Comparison of ENCODE assay signal across 11 mouse cellular contexts in the genomic region with DNA sequence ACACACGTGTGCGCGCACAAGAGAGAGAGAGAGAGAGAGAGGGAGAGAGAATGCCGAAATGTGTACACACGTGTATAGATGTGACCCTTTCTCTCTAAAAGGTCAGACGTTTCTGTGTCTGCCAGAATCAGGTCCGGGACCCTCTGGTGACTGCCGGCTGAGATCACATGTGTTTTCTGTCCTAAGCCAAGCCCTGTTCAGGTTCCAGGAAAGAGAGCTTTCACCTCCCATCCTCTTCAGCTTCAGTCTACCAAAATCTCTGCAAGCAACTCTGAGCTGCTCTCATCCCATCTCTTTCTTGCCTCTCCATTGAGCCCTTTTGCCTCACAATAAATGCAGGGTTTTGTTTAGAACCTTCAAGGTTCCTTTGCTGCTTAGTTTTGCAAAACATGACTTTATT. TPM values are rescaled to one million over a fixed set of nuclear protein-coding genes. Genes with fewer than 3 reads are reported as not detected.
DNase-seq lines count a peak whose midpoint lies in the region; ATAC-seq and TF ChIP-seq lines count a peak whose summit lies in the region.
"Had no signal": no experiment of that assay in that cellular context is flagged by ENCODE, and none has a peak within 500 bp of the region (broad histone marks: within the 10 kb centered on the region; RNA-seq: fewer than 3 reads in every experiment).

No protein-coding gene starts in this region.

- DNase-seq in heart, postnatal 10 days = no peak
- no peak for DNase-seq in spleen, postnatal 4 days (ENCODE audit: low spot score in 2 of 2)
- DNase-seq in urinary bladder, postnatal 36 days (ENCODE audit: low spot score in 2 of 2) = no peak

- TF ChIP-seq EP300 in ES-Bruce4 (IDR thresholded peaks at IDR 0.05; ENCODE audit: insufficient read depth, low read depth, low read length) = no peak

- ATAC-seq in heart, embryonic 16.5 days (replicated peaks; ENCODE audit: extremely low read depth, insufficient read depth, low FRiP score) = no peak
- ATAC-seq in forebrain, embryonic 12.5 days (ENCODE audit: low FRiP score) = no peak
- ATAC-seq in limb, embryonic 15.5 days (ENCODE audit: insufficient number of reproducible peaks, low FRiP score, low TSS enrichment, low read depth) = no peak
- no peak for ATAC-seq in cerebellum, adult (ENCODE audit: insufficient number of reproducible peaks, low FRiP score, low TSS enrichment)
- ATAC-seq: liver, embryonic 12.5 days had no signal

- intact Hi-C loops in heart, postnatal 10 days (cut with DNase I) = loop anchor here (2.0 to 10.0 kb wide), 3 partner anchors 262 to 439 kb away; partner anchors contain the start of gene Cfap20

- no peak for TF ChIP-seq CTCF in ES-Bruce4 (IDR thresholded peaks at IDR 0.05; ENCODE audit: low read depth, low read length)

- WGBS in heart, embryonic 16.5 days = 61% methylated on average over 8 of the region's 8 CpGs
- WGBS in forebrain, embryonic 12.5 days = 50% methylated on average over 5 of the region's 8 CpGs
- WGBS in limb, embryonic 15.5 days = 63% methylated on average over 8 of the region's 8 CpGs

- no peaks in the 10 kb centered on the region for H3K9me3 ChIP-seq in heart, embryonic 16.5 days (replicated peaks; ENCODE audit: control insufficient read depth, low read length)
- no peaks in the 10 kb centered on the region for H3K9me3 ChIP-seq in ES-Bruce4 (replicated peaks; ENCODE audit: control insufficient read depth, insufficient read depth, low read length, poor library complexity, severe bottlenecking)
- H3K9me3 ChIP-seq in forebrain, embryonic 12.5 days = no peaks in the 10 kb centered on the region
- no peaks in the 10 kb centered on the region for H3K9me3 ChIP-seq in limb, embryonic 15.5 days
- H3K9me3 ChIP-seq: liver, embryonic 12.5 days had no signal

- H3K9ac ChIP-seq in heart, embryonic 16.5 days (ENCODE audit: low read length) = no peak overlapping the region
- no peak overlapping the region for H3K9ac ChIP-seq in ES-Bruce4 (ENCODE audit: low read depth, poor library complexity, severe bottlenecking)
- H3K9ac ChIP-seq in forebrain, embryonic 12.5 days = peak overlapping the region; percentile 30
- H3K9ac ChIP-seq in limb, embryonic 15.5 days = no peak overlapping the region
- H3K9ac ChIP-seq: liver, embryonic 12.5 days had no signal

- no peak for TF ChIP-seq POLR2A in ES-Bruce4 (IDR thresholded peaks at IDR 0.05; ENCODE audit: insufficient read depth, low read length)

- H3K36me3 ChIP-seq in heart, embryonic 16.5 days (ENCODE audit: control insufficient read depth, insufficient read depth) = no peaks in the 10 kb centered on the region
- H3K36me3 ChIP-seq in ES-Bruce4 (ENCODE audit: control insufficient read depth, insufficient read depth, low read length, poor library complexity, severe bottlenecking) = no peaks in the 10 kb centered on the region
- no peaks in the 10 kb centered on the region for H3K36me3 ChIP-seq in forebrain, embryonic 12.5 days (replicated peaks)
- no peaks in the 10 kb centered on the region for H3K36me3 ChIP-seq in limb, embryonic 15.5 days
- H3K36me3 ChIP-seq: liver, embryonic 12.5 days had no signal

- H3K27me3 ChIP-seq in heart, embryonic 16.5 days (ENCODE audit: control insufficient read depth, insufficient read depth, low read length) = peaks cover 3% of the 10 kb centered on the region; the same call in 1 of the 2 replicates
- H3K27me3 ChIP-seq in ES-Bruce4 (ENCODE audit: control insufficient read depth, insufficient read depth, low read length, poor library complexity, severe bottlenecking) = no peaks in the 10 kb centered on the region
- peaks cover 53% of the 10 kb centered on the region for H3K27me3 ChIP-seq in forebrain, embryonic 12.5 days
- peaks cover 61% of the 10 kb centered on the region for H3K27me3 ChIP-seq in limb, embryonic 15.5 days

- H3K4me2 ChIP-seq in heart, embryonic 16.5 days (ENCODE audit: low read depth, low read length) = peak overlapping the region; percentile 39; the same call in 1 of the 2 replicates
- peak overlapping the region; percentile 20; the same call in 1 of the 2 replicates for H3K4me2 ChIP-seq in forebrain, embryonic 12.5 days
- peak overlapping the region; percentile 29; the same call in 1 of the 2 replicates for H3K4me2 ChIP-seq in limb, embryonic 15.5 days
- H3K4me2 ChIP-seq: liver, embryonic 12.5 days had no signal

- H3K27ac ChIP-seq in heart, embryonic 16.5 days (ENCODE audit: low read length) = no peak overlapping the region
- H3K27ac ChIP-seq in ES-Bruce4 (ENCODE audit: insufficient read depth, low read length) = 0 out of 2 replicates have a peak overlapping the region, but pooled peaks have one; percentile 3
- H3K27ac ChIP-seq in forebrain, embryonic 12.5 days = no peak overlapping the region
- no peak overlapping the region for H3K27ac ChIP-seq in limb, embryonic 15.5 days
- H3K27ac ChIP-seq: liver, embryonic 12.5 days had no signal

- H3K4me1 ChIP-seq in heart, embryonic 16.5 days (ENCODE audit: control insufficient read depth, insufficient read depth, low read length) = peaks cover 6% of the 10 kb centered on the region
- peaks cover 2% of the 10 kb centered on the region for H3K4me1 ChIP-seq in ES-Bruce4 (ENCODE audit: control insufficient read depth, insufficient read depth, low read length)
- peaks cover 32% of the 10 kb centered on the region for H3K4me1 ChIP-seq in forebrain, embryonic 12.5 days
- 0 out of 2 replicates have a peak, but pooled peaks cover 5% of the 10 kb centered on the region for H3K4me1 ChIP-seq in limb, embryonic 15.5 days
- H3K4me1 ChIP-seq: liver, embryonic 12.5 days had no signal

- H3K4me3 ChIP-seq in heart, embryonic 16.5 days (ENCODE audit: low read length) = no peak overlapping the region
- peak overlapping the region; percentile 35; the same call in 1 of the 2 replicates for H3K4me3 ChIP-seq in ES-Bruce4 (ENCODE audit: low read depth, low read length)
- no peak overlapping the region for H3K4me3 ChIP-seq in forebrain, embryonic 12.5 days (replicated peaks)
- no peak overlapping the region for H3K4me3 ChIP-seq in limb, embryonic 15.5 days
- H3K4me3 ChIP-seq: erythroblast, embryonic 14.5 days; liver, embryonic 12.5 days had no signal

RNA-seq across cellular contexts. Expression of gene Setd6, which starts 19.0 kb away (rescaled TPM):
- 16.5 and 17.3 TPM in 2 replicates for polyA plus RNA-seq in heart, embryonic 16.5 days (2015; fragmentation: Nextera tagmentation; extraction: Ambion mirVana)
- total RNA-seq in heart, postnatal 10 days (2021) = 10 to 100 TPM; 10.2 to 12.5 TPM
- 68.0 and 70.4 TPM in 2 replicates for polyA plus RNA-seq in ES-Bruce4 (2011; ENCODE audit: insufficient read depth, insufficient read length, low read depth, missing spikeins)
- polyA plus RNA-seq in forebrain, embryonic 12.5 days (2016; fragmentation: Nextera tagmentation; extraction: Ambion mirVana) = 26.2 and 33.0 TPM in 2 replicates
- polyA plus RNA-seq in limb, embryonic 15.5 days (2015; fragmentation: Nextera tagmentation; extraction: Ambion mirVana) = 15.1 and 15.7 TPM in 2 replicates

RNA-seq across cellular contexts. Expression of gene Ndrg4, which starts 19.9 kb away (rescaled TPM):
- polyA plus RNA-seq in heart, embryonic 16.5 days (2015; fragmentation: Nextera tagmentation; extraction: Ambion mirVana) = 374 and 395 TPM in 2 replicates
- 100 to 1,000 TPM; 319 to 334 TPM for total RNA-seq in heart, postnatal 10 days (2021)
- polyA plus RNA-seq in ES-Bruce4 (2011; ENCODE audit: insufficient read depth, insufficient read length, low read depth, missing spikeins) = 8.8 and 13.3 TPM in 2 replicates
- polyA plus RNA-seq in forebrain, embryonic 12.5 days (2016; fragmentation: Nextera tagmentation; extraction: Ambion mirVana) = 61.1 and 62.5 TPM in 2 replicates
- 22.6 and 27.5 TPM in 2 replicates for polyA plus RNA-seq in limb, embryonic 15.5 days (2015; fragmentation: Nextera tagmentation; extraction: Ambion mirVana)
- total RNA-seq: megakaryocyte-erythroid progenitor cell, adult 5-6 weeks had no signal
